ENCODE assay signal across 7 mouse cellular contexts in the genomic region with DNA sequence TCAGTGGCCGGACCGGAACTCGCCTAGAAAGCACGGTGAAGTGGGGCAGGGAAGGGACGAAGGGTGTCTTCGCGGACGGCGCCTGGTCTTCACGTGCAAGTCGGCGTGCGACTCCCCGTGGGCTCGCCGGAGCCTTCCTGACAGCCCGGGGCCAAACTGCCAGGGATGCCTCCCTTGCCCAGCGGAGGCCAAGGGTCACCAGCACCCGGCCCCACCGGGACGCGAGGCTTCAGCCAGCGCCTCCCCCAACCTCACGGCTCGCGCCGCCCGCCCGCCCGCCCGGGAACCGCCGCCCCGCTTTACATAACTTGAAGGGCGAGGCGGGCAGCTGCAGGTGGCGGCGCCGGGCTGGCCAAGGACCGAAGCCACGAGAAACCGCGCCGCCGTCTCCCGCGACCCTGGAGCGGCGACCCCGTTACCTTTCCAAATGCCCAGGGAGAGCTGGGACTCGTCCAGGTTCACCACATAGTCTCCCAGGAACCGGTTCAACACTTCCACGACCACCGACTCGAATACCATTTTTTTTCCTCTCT. TPM values are rescaled to one million over a fixed set of nuclear protein-coding genes. Genes with fewer than 3 reads are reported as not detected.
A peak's percentile ranks its signal among the peaks of the same experiment; 100 is the strongest.
DNase-seq lines count a peak whose midpoint lies in the region; ATAC-seq lines count a peak whose summit lies in the region.

No protein-coding gene starts in this region.

- under 1% methylated on average over 54 of the region's 55 CpGs for WGBS in forebrain, embryonic 12.5 days
- WGBS in hindbrain, embryonic 10.5 days = under 1% methylated on average over 55 of the region's 55 CpGs

- no peak overlapping the region for H3K27ac ChIP-seq in forebrain, embryonic 12.5 days
- peak overlapping the region; percentile 80 for H3K27ac ChIP-seq in hindbrain, embryonic 10.5 days

- peak overlapping the region; percentile 80 for H3K9ac ChIP-seq in forebrain, embryonic 12.5 days

- DNase-seq in ES-CJ7 (ENCODE audit: low read depth, low spot score) = peak; percentile 14
- DNase-seq in adrenal gland, postnatal 25 days = peak; percentile 57
- DNase-seq in hindbrain, embryonic 10.5 days (ENCODE audit: low spot score) = no peak
- peak; percentile 32 to 36 for DNase-seq in layer of hippocampus, postnatal 25 days (ENCODE audit: extremely low spot score in 1 of 2, low spot score in 1 of 2)
- peak; percentile 57 for DNase-seq in lung, postnatal 36 days
- DNase-seq in skeletal muscle tissue, adult 2 months (ENCODE audit: low read depth, low spot score) = peak; percentile 43

- no peaks in the 10 kb centered on the region for H3K9me3 ChIP-seq in forebrain, embryonic 12.5 days
- no peaks in the 10 kb centered on the region for H3K9me3 ChIP-seq in hindbrain, embryonic 10.5 days

- H3K27me3 ChIP-seq in forebrain, embryonic 12.5 days = peaks cover 17% of the 10 kb centered on the region
- H3K27me3 ChIP-seq in hindbrain, embryonic 10.5 days (ENCODE audit: insufficient read depth, poor library complexity, severe bottlenecking) = peaks cover 30% of the 10 kb centered on the region

- no peak; the same call in none of the 2 replicates for ATAC-seq in forebrain, embryonic 12.5 days (ENCODE audit: low FRiP score)

- peaks cover 9% of the 10 kb centered on the region for H3K4me1 ChIP-seq in forebrain, embryonic 12.5 days
- H3K4me1 ChIP-seq in hindbrain, embryonic 10.5 days (replicated peaks) = peaks cover 13% of the 10 kb centered on the region; the same call in 1 of the 2 replicates

- H3K4me2 ChIP-seq in forebrain, embryonic 12.5 days = peak overlapping the region; percentile 99

- H3K4me3 ChIP-seq in forebrain, embryonic 12.5 days (replicated peaks) = peak overlapping the region; percentile 72
- peak overlapping the region; percentile 82 for H3K4me3 ChIP-seq in hindbrain, embryonic 10.5 days

- no peaks in the 10 kb centered on the region for H3K36me3 ChIP-seq in forebrain, embryonic 12.5 days (replicated peaks)
- H3K36me3 ChIP-seq in hindbrain, embryonic 10.5 days = no peaks in the 10 kb centered on the region

RNA-seq across cellular contexts. Expression of a gene that starts 0.4 kb away (rescaled TPM):
- total RNA-seq in adrenal gland, postnatal 25 days (2021) = 35.4 and 42.0 TPM in 2 replicates
- 11.7 and 11.8 TPM in 2 replicates for polyA plus RNA-seq in forebrain, embryonic 12.5 days (2016; fragmentation: Nextera tagmentation; extraction: Ambion mirVana)
- polyA plus RNA-seq in hindbrain, embryonic 10.5 days (2016; fragmentation: Nextera tagmentation; extraction: Ambion mirVana) = 7.5 and 9.6 TPM in 2 replicates
- 10 to 100 TPM; 57.2 to 72.9 TPM for total RNA-seq in layer of hippocampus, postnatal 25 days (2021)
